Mouse (Mus musculus) embryonic facial prominence, embryonic 15.5 days (tissue): Measurements from ENCODE around the gene Gmpr2. TPM values are rescaled to one million over a fixed set of nuclear protein-coding genes. Genes with fewer than 3 reads are reported as not detected.

Experiments used
- ATAC-seq: fragments of 200-750 bp; cut with Nextera tagmentation; 2 replicates; pipeline ENCODE4 v1.8.0; 2017; ENCODE audit warnings: low read depth, moderate TSS enrichment; ENCODE audit not compliant: insufficient number of reproducible peaks, low FRiP score, low TSS enrichment
- H3K27ac ChIP-seq: fragments of 300-500 bp; sonication (generic); replicated peaks from 2 replicates; pipeline ENCODE4 v1.5.1; 2015; ENCODE audit warnings: mild to moderate bottlenecking, inconsistent platforms
- H3K27me3 ChIP-seq: fragments of 300-500 bp; sonication (generic); 2 replicates; pipeline ENCODE4 v1.6.1; 2015; ENCODE audit warnings: inconsistent platforms
- H3K36me3 ChIP-seq: fragments of 300-500 bp; sonication (generic); 2 replicates; pipeline ENCODE4 v1.6.1; 2015; ENCODE audit warnings: mild to moderate bottlenecking, inconsistent platforms
- H3K4me1 ChIP-seq: fragments of 300-500 bp; sonication (generic); 2 replicates; pipeline ENCODE4 v1.6.1; 2015; ENCODE audit warnings: inconsistent platforms
- H3K4me2 ChIP-seq: fragments of 300-500 bp; sonication (generic); replicated peaks from 2 replicates; pipeline ENCODE4 v1.6.1; 2015; ENCODE audit warnings: mild to moderate bottlenecking, inconsistent platforms
- H3K4me3 ChIP-seq: fragments of 300-500 bp; sonication (generic); replicated peaks from 2 replicates; pipeline ENCODE4 v1.5.1; 2015; ENCODE audit warnings: mild to moderate bottlenecking, inconsistent platforms
- H3K9ac ChIP-seq: fragments of 300-500 bp; sonication (generic); 2 replicates; pipeline ENCODE4 v1.6.1; 2015; ENCODE audit warnings: inconsistent platforms
- H3K9me3 ChIP-seq: fragments of 300-500 bp; sonication (generic); replicated peaks from 2 replicates; pipeline ENCODE4 v1.6.1; 2016; ENCODE audit warnings: inconsistent platforms
- WGBS: fragments of 180-500 bp; shearing (Covaris S2); methylation state at CpG from one replicate; pipeline ENCODE4 v1.1.7; 2015; 5-methylcytosine and 5-hydroxymethylcytosine counted together
- polyA plus RNA-seq: library from polyadenylated mRNA; unstranded; fragments of >200 nt; fragmentation: Nextera tagmentation; extraction: Ambion mirVana; gene quantifications from 2 replicates; pipeline ENCODE4 v1.2.1, GENCODE M21; 2015

The Gmpr2 gene
- polyA plus RNA-seq, 1 experiment from 2014 or later: 68.6 TPM

DNA sequence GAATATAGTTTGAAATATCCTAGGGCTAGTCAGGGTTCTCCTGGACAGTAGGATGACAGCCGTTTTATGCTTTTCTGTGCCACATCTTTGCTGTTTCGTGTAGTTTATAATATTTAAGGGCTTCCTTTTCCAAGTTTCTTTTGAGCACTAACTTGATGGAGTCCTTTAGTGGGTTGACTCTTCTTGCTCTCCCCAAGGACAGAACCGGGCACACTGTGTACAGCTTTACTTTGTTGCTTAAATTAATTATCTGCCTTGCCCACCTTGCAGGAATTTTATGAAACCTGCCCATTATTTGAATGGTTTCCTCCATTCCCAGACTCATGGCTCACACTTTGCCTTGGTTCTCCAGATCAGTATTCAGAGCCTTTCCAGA is 10.4 kb downstream of the Gmpr2 start:
- Histone ChIP-seq H3K27ac (peak overlapping the region; percentile 89), H3K27me3 (no peaks in the 10 kb centered on the region), H3K9ac (peak overlapping the region; percentile 50), H3K9me3 (no peaks in the 10 kb centered on the region), H3K4me1 (peaks cover 21% of the 10 kb centered on the region), H3K4me2 (peak overlapping the region; percentile 79), H3K4me3 (peak overlapping the region; percentile 77), H3K36me3 (peaks cover 35% of the 10 kb centered on the region)
- ATAC-seq: peak; percentile 5; the same call in 1 of the 2 replicates
- WGBS: 11% methylated on average over 3 of the region's 3 CpGs

DNA sequence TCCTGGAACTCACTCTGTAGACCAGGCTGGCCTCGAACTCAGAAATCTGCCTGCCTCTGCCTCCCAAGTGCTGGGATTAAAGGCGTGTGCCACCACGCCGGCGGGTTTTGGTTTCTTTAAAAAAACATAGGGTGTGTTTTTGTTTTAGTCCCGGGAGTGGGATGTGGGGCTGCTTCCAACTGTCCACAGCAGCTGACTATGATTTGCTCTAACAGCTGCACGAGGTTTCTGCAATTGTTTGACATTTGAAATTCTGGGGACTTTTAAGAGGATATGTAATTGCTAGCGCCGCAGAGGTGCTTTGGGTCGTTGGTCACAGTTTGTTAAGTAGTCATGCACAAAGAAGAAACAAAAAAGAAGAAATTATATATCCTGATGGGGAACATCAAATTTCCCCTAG is 17.7 kb downstream of the Gmpr2 start:
- H3K36me3 ChIP-seq: no peaks in the 10 kb centered on the region
- no peak overlapping the region for H3K9ac ChIP-seq
- ATAC-seq: no peak
- no peak overlapping the region for H3K27ac ChIP-seq
- H3K9me3 ChIP-seq: no peaks in the 10 kb centered on the region
- no peak overlapping the region for H3K4me2 ChIP-seq
- H3K27me3 ChIP-seq: no peaks in the 10 kb centered on the region
- WGBS: 49% methylated on average over 10 of the region's 10 CpGs
- H3K4me3 ChIP-seq: no peak overlapping the region
- no peaks in the 10 kb centered on the region for H3K4me1 ChIP-seq

- 82% methylated on average over 4 of the region's 4 CpGs for WGBS
These were observed 25.5 kb downstream of the Gmpr2 start for GRCm38 (mm10) chr14:55697226-55697625.

GRCm38 (mm10) chr14:55701131-55701530 is 29.4 kb downstream of the Gmpr2 start:
- ATAC-seq: no peak
- 51% methylated on average over 9 of the region's 9 CpGs for WGBS

More at GRCm38 (mm10) chr14:55697226-55697625, 25.5 kb downstream of the Gmpr2 start:
- H3K4me1 ChIP-seq: no peaks in the 10 kb centered on the region
- H3K27me3 ChIP-seq: no peaks in the 10 kb centered on the region
- no peaks in the 10 kb centered on the region for H3K9me3 ChIP-seq
- ATAC-seq: no peak
- H3K27ac ChIP-seq: no peak overlapping the region
- no peaks in the 10 kb centered on the region for H3K36me3 ChIP-seq
- no peak overlapping the region for H3K9ac ChIP-seq
- H3K4me2 ChIP-seq: no peak overlapping the region
- H3K4me3 ChIP-seq: no peak overlapping the region

GRCm38 (mm10) chr14:55702761-55703160 is 31.0 kb downstream of the Gmpr2 start:
- H3K4me2 ChIP-seq: no peak overlapping the region
- ATAC-seq: no peak
- H3K36me3 ChIP-seq: no peaks in the 10 kb centered on the region

More at GRCm38 (mm10) chr14:55701131-55701530, 29.4 kb downstream of the Gmpr2 start:
- no peaks in the 10 kb centered on the region for H3K27me3 ChIP-seq
- H3K9ac ChIP-seq: no peak overlapping the region
- 0 out of 2 replicates have a peak overlapping the region, but pooled peaks have one; percentile 14 for H3K27ac ChIP-seq
- H3K9me3 ChIP-seq: no peaks in the 10 kb centered on the region
- no peak overlapping the region for H3K4me3 ChIP-seq
- no peaks in the 10 kb centered on the region for H3K36me3 ChIP-seq
- H3K4me1 ChIP-seq: no peaks in the 10 kb centered on the region
- H3K4me2 ChIP-seq: no peak overlapping the region

GRCm38 (mm10) chr14:55706051-55706600 is 34.4 kb downstream of the Gmpr2 start:
- no peak overlapping the region for H3K4me3 ChIP-seq
- H3K4me2 ChIP-seq: no peak overlapping the region
- H3K27ac ChIP-seq: no peak overlapping the region
- no peaks in the 10 kb centered on the region for H3K27me3 ChIP-seq
- 87% methylated on average over 8 of the region's 8 CpGs for WGBS
- no peak for ATAC-seq
- no peak overlapping the region for H3K9ac ChIP-seq
- no peaks in the 10 kb centered on the region for H3K36me3 ChIP-seq
- H3K9me3 ChIP-seq: no peaks in the 10 kb centered on the region
- no peaks in the 10 kb centered on the region for H3K4me1 ChIP-seq

More at GRCm38 (mm10) chr14:55702761-55703160, 31.0 kb downstream of the Gmpr2 start:
- Histone ChIP-seq H3K27ac (no peak overlapping the region), H3K9me3 (no peaks in the 10 kb centered on the region), H3K9ac (no peak overlapping the region), H3K27me3 (no peaks in the 10 kb centered on the region), H3K4me3 (no peak overlapping the region), H3K4me1 (no peaks in the 10 kb centered on the region)
- 55% methylated on average over 6 of the region's 6 CpGs for WGBS

DNA sequence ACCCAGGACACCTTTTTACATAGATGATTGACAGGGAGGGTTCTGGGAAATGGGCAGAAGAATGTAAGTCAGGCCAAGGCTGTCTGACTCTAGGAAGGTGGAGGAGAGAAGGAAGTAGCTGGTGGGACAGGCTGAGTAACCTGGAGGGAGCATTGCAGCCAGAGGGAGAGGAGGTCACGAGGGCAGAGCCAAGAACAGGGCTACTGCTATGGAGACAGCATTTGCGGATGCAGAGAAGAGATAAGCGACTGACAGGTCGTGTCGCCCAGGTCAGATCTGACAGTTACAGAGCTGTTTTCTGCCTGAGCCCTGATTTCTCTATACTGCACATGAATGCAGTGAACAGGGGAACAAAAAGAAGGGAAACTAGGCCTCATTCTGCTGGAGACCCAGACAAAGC is 35.7 kb downstream of the Gmpr2 start:
- H3K4me3 ChIP-seq: no peak overlapping the region
- H3K27me3 ChIP-seq: peaks cover 2% of the 10 kb centered on the region; the same call in 1 of the 2 replicates
- no peaks in the 10 kb centered on the region for H3K4me1 ChIP-seq
- WGBS: 78% methylated on average over 5 of the region's 5 CpGs
- no peaks in the 10 kb centered on the region for H3K9me3 ChIP-seq
- H3K9ac ChIP-seq: no peak overlapping the region
- no peak overlapping the region for H3K27ac ChIP-seq
- H3K36me3 ChIP-seq: no peaks in the 10 kb centered on the region
- H3K4me2 ChIP-seq: no peak overlapping the region
- ATAC-seq: no peak

GRCm38 (mm10) chr14:55709509-55709908 is 37.8 kb downstream of the Gmpr2 start:
- Histone ChIP-seq H3K4me1 (peaks cover 13% of the 10 kb centered on the region), H3K27ac (no peak overlapping the region), H3K4me3 (no peak overlapping the region), H3K27me3 (peaks cover 10% of the 10 kb centered on the region; the same call in 1 of the 2 replicates), H3K4me2 (no peak overlapping the region), H3K9ac (no peak overlapping the region), H3K9me3 (no peaks in the 10 kb centered on the region), H3K36me3 (no peaks in the 10 kb centered on the region)
- WGBS: 80% methylated on average over 4 of the region's 4 CpGs
- ATAC-seq: no peak

DNA sequence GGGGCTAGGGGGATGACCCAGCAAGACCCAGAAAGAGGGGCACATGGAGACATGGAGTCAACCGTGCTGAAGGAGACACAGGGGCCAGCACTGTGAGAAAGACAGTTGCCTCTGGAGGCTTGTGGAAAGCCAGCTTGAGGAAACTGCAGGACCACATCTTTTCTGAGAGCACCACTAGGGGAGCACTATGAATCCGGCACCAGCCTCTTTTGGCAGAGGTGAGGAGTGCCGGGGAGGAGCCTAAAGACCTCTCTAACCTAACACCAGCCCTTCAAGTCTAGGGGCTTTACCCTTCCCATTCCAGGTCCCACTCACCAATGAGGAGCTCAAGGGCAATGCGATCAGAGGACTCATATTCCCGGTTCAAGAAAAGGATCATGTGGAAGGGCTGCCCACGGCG is 40.0 kb downstream of the Gmpr2 start:
- Histone ChIP-seq H3K9ac (no peak overlapping the region), H3K36me3 (peaks cover 6% of the 10 kb centered on the region), H3K9me3 (no peaks in the 10 kb centered on the region), H3K4me3 (0 out of 2 replicates have a peak overlapping the region, but pooled peaks have one; percentile 7), H3K4me2 (no peak overlapping the region), H3K4me1 (peaks cover 19% of the 10 kb centered on the region), H3K27me3 (peaks cover 10% of the 10 kb centered on the region; the same call in 1 of the 2 replicates), H3K27ac (no peak overlapping the region)
- ATAC-seq: no peak
- WGBS: 74% methylated on average over 7 of the region's 7 CpGs

DNA sequence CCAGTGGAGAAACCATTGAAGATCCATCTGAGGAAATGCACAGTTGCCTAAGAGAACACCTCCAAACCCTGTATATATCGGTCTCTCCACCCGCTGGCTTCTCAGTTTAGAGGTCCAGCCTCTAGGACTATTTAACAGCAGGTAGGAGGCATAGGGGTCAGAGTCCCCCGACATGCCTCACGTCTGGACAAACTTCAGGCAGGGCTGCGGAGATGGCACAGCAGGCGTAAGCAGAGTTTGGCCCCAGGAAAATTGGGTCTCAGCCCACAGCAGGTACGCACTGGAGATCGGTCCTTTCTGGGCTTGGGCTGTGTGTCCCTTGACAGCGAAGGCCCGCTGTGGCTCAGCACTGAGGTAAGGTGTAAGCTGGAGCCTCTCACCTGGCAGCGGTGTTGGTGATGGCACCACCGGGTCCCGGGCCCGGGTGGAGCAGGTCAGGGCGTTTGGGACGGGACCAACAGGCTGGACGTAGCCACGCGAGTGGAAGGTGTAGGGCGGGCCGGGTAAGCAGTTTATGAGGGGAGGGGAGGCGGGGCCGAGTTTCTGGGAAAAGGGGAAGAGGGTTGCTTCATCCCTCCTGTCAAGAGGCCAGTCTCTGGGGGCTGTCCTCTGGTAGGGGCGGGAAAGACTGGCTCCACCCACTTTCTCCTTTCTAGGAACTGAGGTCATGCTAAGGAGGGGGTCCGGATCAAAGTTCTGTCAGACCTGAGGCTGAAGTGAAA is 41.4 kb downstream of the Gmpr2 start:
- H3K9ac ChIP-seq: no peak overlapping the region; the same call in 1 of the 2 replicates
- 14% methylated on average over 25 of the region's 25 CpGs for WGBS
- H3K9me3 ChIP-seq: no peaks in the 10 kb centered on the region
- peak overlapping the region; percentile 41 for H3K4me2 ChIP-seq
- peak overlapping the region; percentile 74 for H3K27ac ChIP-seq
- no peak for ATAC-seq
- H3K36me3 ChIP-seq: peaks cover 16% of the 10 kb centered on the region
- H3K4me3 ChIP-seq: peak overlapping the region; percentile 23
- peaks cover 19% of the 10 kb centered on the region for H3K4me1 ChIP-seq
- peaks cover 10% of the 10 kb centered on the region; the same call in 1 of the 2 replicates for H3K27me3 ChIP-seq

GRCm38 (mm10) chr14:55713729-55714122 is 42.0 kb downstream of the Gmpr2 start, which contains the start of gene Tgm1:
Gene Tgm1 (minus strand): TSS chr14:55713926.
- Histone ChIP-seq H3K27ac (peak within 1 kb of the TSS; percentile 74), H3K9ac (no peak within 1 kb of the TSS; the same call in 1 of the 2 replicates)
- ATAC-seq: no peak

More at GRCm38 (mm10) chr14:55713729-55714122, 42.0 kb downstream of the Gmpr2 start, which contains the start of gene Tgm1:
- peaks cover 10% of the 10 kb centered on the region; the same call in 1 of the 2 replicates for H3K27me3 ChIP-seq
- WGBS: 24% methylated on average over 4 of the region's 4 CpGs
- peaks cover 22% of the 10 kb centered on the region for H3K36me3 ChIP-seq
- peak within 1 kb of the TSS; percentile 23 for H3K4me3 ChIP-seq
- H3K4me1 ChIP-seq: peaks cover 19% of the 10 kb centered on the region
- no peaks in the 10 kb centered on the region for H3K9me3 ChIP-seq
- peak within 1 kb of the TSS; percentile 41 for H3K4me2 ChIP-seq
